ENCODE assay signal across 8 mouse cellular contexts in genomic region chr10:128803771-128804270, GRCm38 (mm10). TPM values are rescaled to one million over a fixed set of nuclear protein-coding genes. Genes with fewer than 3 reads are reported as not detected.
A peak's percentile ranks its signal among the peaks of the same experiment; 100 is the strongest.
DNase-seq lines count a peak whose midpoint lies in the region; ATAC-seq and TF ChIP-seq lines count a peak whose summit lies in the region.

Gene Dnajc14 (plus strand): TSS chr10:128804062.

- H3K4me3 ChIP-seq in lung, adult 2 months (replicated peaks; ENCODE audit: extremely low read depth, low read depth, low read length) = peak within 1 kb of the TSS; percentile 92
- peak within 1 kb of the TSS; percentile 58 for H3K4me3 ChIP-seq in olfactory bulb, adult 2 months (ENCODE audit: insufficient read depth, low read depth, low read length)

- peak within 1 kb of the TSS; percentile 95 for H3K27ac ChIP-seq in olfactory bulb, adult 2 months (ENCODE audit: insufficient read depth, low read depth, low read length)

- DNase-seq in WW6 (ENCODE audit: low read depth, low spot score) = peak; percentile 28
- DNase-seq in cerebellum, adult 8-10 months = peak; percentile 65
- peak; percentile 65 to 75 for DNase-seq in frontal cortex, postnatal 10 days (ENCODE audit: low spot score in 2 of 2)
- DNase-seq in layer of hippocampus, adult 8-10 months (ENCODE audit: low spot score in 2 of 2) = peak; percentile 71 to 77
- DNase-seq in lung, adult 2 months = peak; percentile 62
- DNase-seq in urinary bladder, postnatal 4 days (ENCODE audit: low spot score in 2 of 2) = peak; percentile 66 to 68

- ATAC-seq in hematopoietic stem cell, adult 5-6 weeks (replicated peaks in 1 of 2; ENCODE audit: insufficient read depth in 1 of 2, low FRiP score in 2 of 2, low TSS enrichment in 1 of 2, low read depth in 1 of 2, poor library complexity in 2 of 2, severe bottlenecking in 2 of 2) = no peak

- under 1% methylated on average over 14 of the region's 14 CpGs for WGBS in lung, adult 2 months
- WGBS in olfactory bulb, adult 2 months = under 1% methylated on average over 14 of the region's 14 CpGs

- TF ChIP-seq CTCF in lung, adult 2 months (IDR thresholded peaks at IDR 0.05; ENCODE audit: insufficient read depth, low read length) = no peak
- no peak for TF ChIP-seq CTCF in olfactory bulb, adult 2 months (IDR thresholded peaks at IDR 0.05; ENCODE audit: insufficient read depth, low read depth, low read length)

- TF ChIP-seq POLR2A in lung, adult 2 months (IDR thresholded peaks at IDR 0.05; ENCODE audit: borderline replicate concordance, extremely low read depth, low read depth, low read length) = peak; percentile 34; the same call in 1 of the 2 replicates
- TF ChIP-seq POLR2A in olfactory bulb, adult 2 months (IDR thresholded peaks at IDR 0.05; ENCODE audit: insufficient read depth, low read depth, low read length) = no peak

- peaks cover 10% of the 10 kb centered on the region; the same call in 1 of the 2 replicates for H3K4me1 ChIP-seq in lung, adult 2 months (ENCODE audit: control insufficient read depth, insufficient read depth, low read length)
- H3K4me1 ChIP-seq in olfactory bulb, adult 2 months (ENCODE audit: control insufficient read depth, insufficient read depth, low read length) = peaks cover 37% of the 10 kb centered on the region

RNA-seq across cellular contexts. Expression of gene Dnajc14, which starts in this region (rescaled TPM):
- total RNA-seq in hematopoietic stem cell, adult 5-6 weeks (2017) = 34.6 and 48.0 TPM in 2 replicates
- total RNA-seq in layer of hippocampus, adult 8-10 months (2022) = 10 to 100 TPM; 60.8 to 71.5 (median 65.6) TPM
- polyA plus RNA-seq in lung, adult 2 months (2012; rRNA removed) = 14.8 and 22.7 TPM in 2 replicates
- polyA plus RNA-seq in olfactory bulb, adult 2 months (2012; ENCODE audit: insufficient read depth, insufficient read length, low replicate concordance, missing spikeins) = not detected in 2 replicates

Comparison
In these comparisons a context has a peak if more than half of its experiments do, and no peak if none do; other contexts are left out.
1. RNA of gene Dnajc14 (polyA plus RNA-seq): 14.8 to 22.7 TPM in lung, adult 2 months; not detected in olfactory bulb, adult 2 months; every median in the first group is over 10 times any median in the second.
2. Peak in every context shown above with its lines, with median percentiles within 50 percentile points of each other: DNase-seq.